Mouse (Mus musculus): ENCODE results near the gene Snw1. TPM values are rescaled to one million over a fixed set of nuclear protein-coding genes. Genes with fewer than 3 reads are reported as not detected.
"Not testable (repeated sequence)": the region's sequence is repeated elsewhere in the genome, so short reads cannot be mapped to it uniquely, and the experiment has no call there.

Gene Snw1
- total RNA-seq (2014; rRNA removed) = 36.0 and 37.8 TPM in 2 replicates
- polyA plus RNA-seq (2015; fragmentation: Nextera tagmentation; extraction: Ambion mirVana) = 82.7 and 87.9 TPM in 2 replicates

DNA sequence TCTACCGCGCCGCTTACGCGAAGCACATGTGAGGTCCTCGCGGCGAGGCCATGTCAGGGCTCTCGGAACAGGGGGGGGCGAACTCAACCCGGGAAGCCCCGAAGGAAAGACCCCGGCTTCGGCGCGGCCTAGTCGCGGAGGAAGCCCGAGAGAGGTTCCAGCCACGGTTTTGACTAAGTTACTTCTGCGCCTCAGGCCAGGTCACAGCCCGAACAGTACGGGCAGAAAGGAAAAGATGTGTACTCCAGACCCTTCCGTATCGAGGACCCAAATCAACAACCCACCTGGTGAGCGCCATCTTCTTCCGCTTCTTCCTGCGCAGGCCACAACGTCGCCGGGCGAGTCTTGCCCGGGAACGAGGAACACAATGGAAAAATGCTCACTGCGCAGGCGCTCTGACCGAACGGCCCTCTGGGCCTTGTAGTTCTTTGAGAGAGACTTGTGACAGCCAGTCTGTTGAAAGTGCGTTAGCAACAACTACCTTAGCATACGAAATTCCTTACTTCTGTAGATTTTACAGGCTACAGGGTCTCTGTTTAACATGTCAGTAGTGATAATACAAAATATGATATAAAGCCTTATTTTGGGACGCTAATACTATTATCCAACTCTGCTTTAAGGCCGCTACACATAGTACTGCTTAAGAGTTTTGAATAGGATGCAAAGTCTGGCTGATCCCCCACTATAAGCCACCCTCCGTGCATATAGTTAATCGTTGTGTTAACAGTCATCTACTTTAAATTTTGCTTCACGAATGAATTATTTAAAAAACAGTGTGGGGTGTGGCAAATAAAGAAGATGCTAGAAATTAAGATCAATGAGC lies at the start of gene Snw1:
Gene Snw1 (minus strand): TSS at position 311 of the 823 bp plus-strand sequence.
- H3K36me3 ChIP-seq (ENCODE audit: insufficient read depth, low read length) = 0 out of 2 replicates have a peak, but pooled peaks cover 5% of the 10 kb centered on the region
- H3K9me3 ChIP-seq (ENCODE audit: low read length) = no peaks in the 10 kb centered on the region
- peaks cover 4% of the 10 kb centered on the region; the same call in 1 of the 2 replicates for H3K4me1 ChIP-seq (ENCODE audit: insufficient read depth, low read length)
- no peaks in the 10 kb centered on the region for H3K27me3 ChIP-seq (ENCODE audit: insufficient read depth, low read length)
- 0 out of 2 replicates have a peak, but pooled peaks have one; percentile 6 for TF ChIP-seq CTCF (IDR thresholded peaks at IDR 0.05)
- peak within 1 kb of the TSS; percentile 56 for H3K4me2 ChIP-seq (ENCODE audit: low read depth, low read length, poor library complexity, severe bottlenecking)
- 2% methylated on average over 45 of the region's 45 CpGs for WGBS
- peak; percentile 96 for ATAC-seq (ENCODE audit: low FRiP score)
- H3K4me3 ChIP-seq (ENCODE audit: low read depth, low read length) = peak within 1 kb of the TSS; percentile 80
- peak; percentile 98 for DNase-seq (ENCODE audit: low spot score)
- peak within 1 kb of the TSS; percentile 93 for H3K27ac ChIP-seq (ENCODE audit: low read depth, low read length)
- H3K9ac ChIP-seq (replicated peaks; ENCODE audit: low read length, poor library complexity, severe bottlenecking) = peak within 1 kb of the TSS; percentile 77

DNA sequence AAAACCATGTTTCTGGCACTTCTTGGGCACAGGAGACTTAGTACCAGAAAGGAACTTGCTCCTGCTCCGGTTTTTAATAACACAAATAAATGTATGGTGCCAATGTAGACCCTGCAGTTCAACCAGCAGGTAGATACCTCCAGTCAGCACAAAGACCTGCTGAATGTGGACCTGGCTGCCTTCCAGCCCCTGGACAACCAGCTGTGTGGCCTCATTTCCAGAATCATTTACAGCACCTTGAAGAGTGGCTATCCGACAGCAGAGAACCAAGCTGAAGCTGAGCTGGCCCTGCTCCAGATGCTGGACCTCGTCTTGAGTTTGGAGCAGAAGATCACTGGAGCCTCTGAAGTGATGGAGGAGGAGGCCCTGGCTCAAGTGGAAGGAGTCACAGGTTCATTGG lies 47.5 kb upstream of the Snw1 start:
- not testable (repeated sequence) for DNase-seq (ENCODE audit: low spot score); H3K9me3 ChIP-seq (ENCODE audit: low read length); H3K36me3 ChIP-seq (ENCODE audit: insufficient read depth, low read length); ATAC-seq (ENCODE audit: low FRiP score); H3K4me1 ChIP-seq (ENCODE audit: insufficient read depth, low read length); H3K27me3 ChIP-seq (ENCODE audit: insufficient read depth, low read length); H3K27ac ChIP-seq (ENCODE audit: low read depth, low read length); H3K4me2 ChIP-seq (ENCODE audit: low read depth, low read length, poor library complexity, severe bottlenecking); H3K4me3 ChIP-seq (ENCODE audit: low read depth, low read length); H3K9ac ChIP-seq (replicated peaks; ENCODE audit: low read length, poor library complexity, severe bottlenecking)
- WGBS = 70% methylated on average over 3 of the region's 3 CpGs

DNA sequence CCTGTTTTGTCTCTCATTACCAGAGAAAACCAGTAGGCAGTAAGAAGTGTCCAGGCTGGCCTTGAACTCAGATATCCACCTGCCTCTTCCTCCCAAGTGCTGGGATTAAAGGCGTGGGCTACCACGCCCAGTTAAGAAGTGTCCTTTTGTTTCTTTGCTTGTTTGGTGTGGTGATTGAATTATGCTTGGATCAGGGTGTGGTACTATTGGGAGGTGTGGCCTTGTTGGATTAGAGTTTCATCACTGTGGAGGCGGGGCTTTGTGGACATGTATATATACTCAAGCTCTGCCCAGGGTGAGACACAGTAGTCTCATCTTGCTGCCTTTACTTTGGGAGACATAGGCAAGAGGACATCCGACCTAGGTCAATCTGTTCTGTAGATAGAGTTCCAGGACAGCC lies 41.9 kb upstream of the Snw1 start, which contains the start of gene Gm8300:
Gene Gm8300 (plus strand): TSS at position 301 of the 400 bp plus-strand sequence.
- H3K4me3 ChIP-seq (ENCODE audit: low read depth, low read length); H3K27ac ChIP-seq (ENCODE audit: low read depth, low read length); DNase-seq (ENCODE audit: low spot score); H3K9me3 ChIP-seq (ENCODE audit: low read length); H3K4me2 ChIP-seq (ENCODE audit: low read depth, low read length, poor library complexity, severe bottlenecking); H3K36me3 ChIP-seq (ENCODE audit: insufficient read depth, low read length); ATAC-seq (ENCODE audit: low FRiP score); H3K27me3 ChIP-seq (ENCODE audit: insufficient read depth, low read length); H3K4me1 ChIP-seq (ENCODE audit: insufficient read depth, low read length); H3K9ac ChIP-seq (replicated peaks; ENCODE audit: low read length, poor library complexity, severe bottlenecking): not testable (repeated sequence)
- 85% methylated on average over 4 of the region's 4 CpGs for WGBS

DNA sequence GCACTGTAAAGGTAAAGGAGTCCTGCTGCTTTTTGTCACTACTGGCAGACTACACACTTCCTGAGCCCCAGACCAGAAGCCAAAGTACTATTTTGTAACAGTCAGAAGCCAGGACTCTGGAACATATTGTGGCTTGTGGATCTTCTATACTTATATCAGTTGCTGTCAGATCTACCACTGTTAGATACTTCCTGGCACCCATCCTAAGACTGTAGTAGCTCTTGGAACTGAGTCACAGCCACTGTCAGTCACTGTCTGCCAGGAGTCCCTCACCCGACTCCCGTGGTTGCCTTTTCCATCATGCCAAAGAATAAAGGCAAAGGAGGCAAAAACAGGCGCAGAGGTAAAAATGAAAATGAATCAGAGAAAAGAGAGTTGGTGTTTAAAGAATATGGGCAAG lies 22.3 kb upstream of the Snw1 start, which contains the start of gene Gm5788:
Gene Gm5788 (plus strand): TSS at position 301 of the 400 bp plus-strand sequence.
- not testable (repeated sequence) for H3K4me3 ChIP-seq (ENCODE audit: low read depth, low read length); ATAC-seq (ENCODE audit: low FRiP score); H3K27me3 ChIP-seq (ENCODE audit: insufficient read depth, low read length); H3K36me3 ChIP-seq (ENCODE audit: insufficient read depth, low read length); H3K9ac ChIP-seq (replicated peaks; ENCODE audit: low read length, poor library complexity, severe bottlenecking); H3K4me1 ChIP-seq (ENCODE audit: insufficient read depth, low read length); H3K9me3 ChIP-seq (ENCODE audit: low read length); H3K4me2 ChIP-seq (ENCODE audit: low read depth, low read length, poor library complexity, severe bottlenecking); H3K27ac ChIP-seq (ENCODE audit: low read depth, low read length); DNase-seq (ENCODE audit: low spot score)
- WGBS = 87% methylated on average over 3 of the region's 3 CpGs

DNA sequence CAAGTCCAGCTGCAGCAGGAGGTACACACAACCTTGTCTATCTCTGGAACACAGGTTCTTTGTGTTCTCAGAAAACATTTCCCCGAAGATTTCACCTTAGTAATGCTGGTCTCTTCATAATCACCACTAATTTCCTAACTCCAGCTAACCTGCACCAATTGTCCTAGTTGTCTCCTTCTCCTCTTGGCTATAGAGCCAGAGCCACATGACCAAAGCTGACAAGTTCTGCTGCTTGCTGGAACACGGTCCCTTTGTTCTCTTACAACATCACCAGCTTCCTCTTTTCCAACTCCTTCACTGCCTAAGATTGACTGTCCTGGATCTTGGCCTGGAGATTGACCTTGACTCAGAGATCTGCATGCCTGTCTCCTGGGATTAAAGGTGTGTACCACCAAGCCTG lies 16.6 kb upstream of the Snw1 start:
- not testable (repeated sequence) for H3K4me3 ChIP-seq (ENCODE audit: low read depth, low read length); ATAC-seq (ENCODE audit: low FRiP score); H3K27ac ChIP-seq (ENCODE audit: low read depth, low read length); H3K9ac ChIP-seq (replicated peaks; ENCODE audit: low read length, poor library complexity, severe bottlenecking); H3K36me3 ChIP-seq (ENCODE audit: insufficient read depth, low read length); H3K27me3 ChIP-seq (ENCODE audit: insufficient read depth, low read length); DNase-seq (ENCODE audit: low spot score); H3K9me3 ChIP-seq (ENCODE audit: low read length); H3K4me2 ChIP-seq (ENCODE audit: low read depth, low read length, poor library complexity, severe bottlenecking); H3K4me1 ChIP-seq (ENCODE audit: insufficient read depth, low read length)
- 79% methylated on average over 2 of the region's 2 CpGs for WGBS

DNA sequence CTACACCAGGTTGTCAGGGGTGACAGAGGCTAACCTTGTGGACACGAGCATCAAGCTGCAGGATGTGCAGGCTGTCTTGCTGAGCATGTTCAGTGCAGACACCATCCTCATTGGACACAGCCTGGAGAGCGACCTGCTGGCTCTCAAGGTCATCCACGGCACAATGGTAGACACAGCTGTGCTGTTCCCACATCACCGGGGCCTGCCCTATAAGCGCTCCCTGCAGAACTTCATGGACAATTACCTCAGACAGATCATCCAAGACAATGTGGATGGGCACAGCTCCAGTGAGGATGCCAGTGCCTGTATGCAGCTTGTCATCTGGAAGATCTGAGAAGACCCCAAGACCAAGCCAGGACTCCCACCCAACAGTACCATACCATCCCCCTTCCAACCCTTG lies 10.4 kb upstream of the Snw1 start:
- H3K36me3 ChIP-seq (ENCODE audit: insufficient read depth, low read length); H3K4me2 ChIP-seq (ENCODE audit: low read depth, low read length, poor library complexity, severe bottlenecking); H3K9me3 ChIP-seq (ENCODE audit: low read length); ATAC-seq (ENCODE audit: low FRiP score); H3K27ac ChIP-seq (ENCODE audit: low read depth, low read length); H3K9ac ChIP-seq (replicated peaks; ENCODE audit: low read length, poor library complexity, severe bottlenecking); H3K4me3 ChIP-seq (ENCODE audit: low read depth, low read length); DNase-seq (ENCODE audit: low spot score); H3K4me1 ChIP-seq (ENCODE audit: insufficient read depth, low read length); H3K27me3 ChIP-seq (ENCODE audit: insufficient read depth, low read length): not testable (repeated sequence)
- 89% methylated on average over 5 of the region's 5 CpGs for WGBS
